Mouse (Mus musculus) T-helper 1 cell (primary cell): ENCODE measurements around the gene Ripply2.

ENCODE experiments used
- in situ Hi-C: fragments of 300-600 bp; cut with MboI, MseI; formaldehyde crosslinking; loops from one replicate; pipeline ENCODE4 v1.15.1; 2025; ENCODE audit warnings: high pct_unique_total_duplicates

The Ripply2 gene

DNA sequence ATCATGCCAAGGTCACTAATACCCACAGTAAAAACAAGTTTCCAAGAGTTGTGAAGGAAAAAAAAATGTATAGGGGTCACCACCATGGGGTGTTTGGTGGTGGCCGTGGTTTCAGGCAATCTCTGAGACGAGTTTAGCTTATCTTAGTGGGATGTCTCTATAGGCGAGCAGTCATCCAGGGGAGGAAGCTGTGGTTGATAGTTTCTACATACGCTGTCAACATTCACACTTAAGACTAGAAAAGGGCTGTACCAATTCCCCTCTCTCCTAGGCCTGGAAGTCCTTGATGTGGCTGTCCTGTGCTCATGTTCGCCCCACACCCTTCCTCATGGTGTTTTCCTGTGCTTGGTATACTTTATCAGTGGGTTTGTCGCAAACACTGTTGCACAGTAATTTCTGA is 10.4 kb downstream of the Ripply2 start:
- in situ Hi-C loops, result loop anchor here (5.0 kb wide), 1 partner anchor 227 kb away; no protein-coding TSS in a partner anchor

GRCm38 (mm10) chr9:87027423-87028084 is 12.2 kb downstream of the Ripply2 start:
- in situ Hi-C loops, result loop anchor here (5.0 kb wide), 1 partner anchor 225 kb away; no protein-coding TSS in a partner anchor

- in situ Hi-C loops, result no loop called here
Observed at GRCm38 (mm10) chr9:87032196-87032595, 16.9 kb downstream of the Ripply2 start.

DNA sequence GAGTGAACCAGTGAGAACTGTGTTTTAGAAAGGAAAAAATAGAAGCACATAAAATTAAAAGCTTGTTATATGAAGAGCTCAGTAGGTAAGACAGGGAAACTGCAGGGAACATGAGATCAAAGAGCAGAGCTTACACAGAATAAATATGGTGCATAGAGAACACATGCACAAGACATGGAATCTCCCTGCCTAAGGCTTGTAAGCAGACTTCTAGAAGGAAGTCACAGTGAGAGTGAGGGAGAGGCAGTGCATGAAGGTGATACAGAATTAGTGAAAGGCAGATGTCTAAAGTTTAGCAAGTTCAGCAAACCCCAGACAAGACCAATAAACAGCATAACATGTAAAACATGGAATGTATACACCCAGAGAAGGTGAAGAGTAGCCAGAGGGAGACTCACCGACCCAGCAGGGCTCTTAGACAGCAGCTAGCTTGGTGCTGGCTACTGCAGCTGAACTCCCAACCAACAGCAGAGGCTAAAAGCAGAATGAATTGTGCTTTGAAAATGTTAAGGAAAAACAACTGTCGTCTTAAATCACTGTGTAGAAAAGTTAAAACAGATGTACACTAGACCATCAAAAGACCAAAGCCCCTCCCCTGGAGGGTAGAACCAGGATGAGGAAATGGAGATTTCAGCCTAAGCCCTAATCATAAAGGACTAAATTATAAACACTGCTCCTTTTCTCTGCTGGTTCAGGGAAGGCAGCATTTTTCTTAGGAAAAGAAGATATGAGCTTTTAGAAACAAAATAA is 19.7 kb downstream of the Ripply2 start:
- in situ Hi-C loops, result no loop called here

- in situ Hi-C loops, result no loop called here
Observed at GRCm38 (mm10) chr9:87049425-87049824, 34.1 kb downstream of the Ripply2 start.

- in situ Hi-C loops, result no loop called here
Observed at GRCm38 (mm10) chr9:87055547-87056235, 40.4 kb downstream of the Ripply2 start.

DNA sequence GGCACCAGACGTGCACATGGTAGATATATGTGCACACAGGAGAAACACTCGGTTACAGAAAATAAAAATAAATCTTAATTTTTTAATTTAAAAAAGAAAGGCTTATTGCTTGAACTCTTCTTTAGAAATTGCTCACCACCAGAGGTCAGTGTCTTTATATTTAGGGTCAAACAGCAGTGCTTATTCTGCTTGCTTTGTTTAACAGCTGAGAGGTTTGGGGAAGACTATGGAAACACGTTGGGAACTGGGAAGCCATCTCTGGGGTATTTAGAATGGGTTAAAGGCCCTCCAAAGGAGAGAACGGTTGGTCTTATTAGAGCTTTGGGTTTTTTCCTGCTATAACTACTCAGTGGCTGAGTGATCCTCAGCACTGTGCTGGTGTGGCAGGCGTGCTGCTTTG is 47.0 kb downstream of the Ripply2 start:
- in situ Hi-C loops, result no loop called here

DNA sequence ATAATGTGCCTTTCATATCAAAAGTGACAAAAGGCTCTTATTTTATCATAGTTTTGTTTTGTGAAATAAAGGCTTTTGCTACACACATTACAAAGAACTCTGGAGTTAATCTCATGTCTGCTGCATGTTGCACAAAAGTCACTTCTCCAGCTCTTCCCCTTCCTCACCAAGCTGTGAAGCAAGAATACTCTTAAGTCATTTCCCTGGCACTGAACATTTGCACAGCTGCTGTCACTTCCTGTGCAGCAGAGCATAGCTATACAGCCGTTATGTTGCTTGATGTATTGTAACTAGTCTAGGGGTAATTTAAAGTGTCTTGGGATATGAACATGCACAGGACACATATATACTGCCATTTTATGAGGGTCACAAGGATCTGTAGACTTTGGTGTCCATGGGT is 52.8 kb downstream of the Ripply2 start:
- in situ Hi-C loops, result no loop called here
